Mouse (Mus musculus): ENCODE measurements around the gene Pak6.

Pak6 gene

GRCm38 (mm10) chr2:118664975-118665516, 1.9 kb downstream of the Pak6 start:
- no peak for DNase-seq (ENCODE audit: low spot score in 2 of 2)

GRCm38 (mm10) chr2:118665616-118666015, 2.5 kb downstream of the Pak6 start:
- no peak for DNase-seq (ENCODE audit: low spot score in 2 of 2)

- no peak for DNase-seq (ENCODE audit: low spot score in 2 of 2)
Measured at GRCm38 (mm10) chr2:118667181-118667580, 4.1 kb downstream of the Pak6 start.

- DNase-seq (ENCODE audit: low spot score in 2 of 2) = no peak
Measured at GRCm38 (mm10) chr2:118669245-118669644, 6.1 kb downstream of the Pak6 start.

- DNase-seq (ENCODE audit: low spot score in 2 of 2) = no peak
Measured at GRCm38 (mm10) chr2:118669785-118670184, 6.7 kb downstream of the Pak6 start.

- DNase-seq (ENCODE audit: low spot score in 2 of 2) = no peak
Measured at GRCm38 (mm10) chr2:118671728-118672127, 8.6 kb downstream of the Pak6 start.

GRCm38 (mm10) chr2:118673686-118674465, 10.8 kb downstream of the Pak6 start:
- no peak for DNase-seq (ENCODE audit: low spot score in 2 of 2)

- DNase-seq (ENCODE audit: low spot score in 2 of 2) = no peak
Measured at GRCm38 (mm10) chr2:118674500-118674899, 11.4 kb downstream of the Pak6 start.

GRCm38 (mm10) chr2:118676839-118677741, 14.0 kb downstream of the Pak6 start:
- no peak for DNase-seq (ENCODE audit: low spot score in 2 of 2)

- no peak for DNase-seq (ENCODE audit: low spot score in 2 of 2)
Measured at GRCm38 (mm10) chr2:118677817-118678216, 14.7 kb downstream of the Pak6 start.

GRCm38 (mm10) chr2:118679577-118679976, 16.5 kb downstream of the Pak6 start:
- DNase-seq (ENCODE audit: low spot score in 2 of 2) = no peak

GRCm38 (mm10) chr2:118680926-118681325, 17.8 kb downstream of the Pak6 start:
- DNase-seq (ENCODE audit: low spot score in 2 of 2) = no peak

GRCm38 (mm10) chr2:118682544-118683260, 19.6 kb downstream of the Pak6 start:
- no peak for DNase-seq (ENCODE audit: low spot score in 2 of 2)

- no peak for DNase-seq (ENCODE audit: low spot score in 2 of 2)
Measured at GRCm38 (mm10) chr2:118685088-118685487, 22.0 kb downstream of the Pak6 start.

- no peak for DNase-seq (ENCODE audit: low spot score in 2 of 2)
Measured at GRCm38 (mm10) chr2:118686693-118687092, 23.6 kb downstream of the Pak6 start.

- no peak for DNase-seq (ENCODE audit: low spot score in 2 of 2)
Measured at GRCm38 (mm10) chr2:118687791-118688190, 24.7 kb downstream of the Pak6 start.

- no peak for DNase-seq (ENCODE audit: low spot score in 2 of 2)
Measured at GRCm38 (mm10) chr2:118689875-118690274, 26.8 kb downstream of the Pak6 start.

- no peak for DNase-seq (ENCODE audit: low spot score in 2 of 2)
Measured at GRCm38 (mm10) chr2:118693370-118693966, 30.4 kb downstream of the Pak6 start.

- DNase-seq (ENCODE audit: low spot score in 2 of 2) = no peak
Measured at GRCm38 (mm10) chr2:118695677-118696232, 32.7 kb downstream of the Pak6 start.

- DNase-seq (ENCODE audit: low spot score in 2 of 2) = no peak
Measured at GRCm38 (mm10) chr2:118696451-118697308, 33.6 kb downstream of the Pak6 start.

All from frontal cortex, postnatal 25 days (tissue).